Mouse (Mus musculus): Measurements from ENCODE around the gene Sart3.

Sart3 gene

GRCm38 (mm10) chr5:113765641-113766526 is 6.4 kb downstream of the Sart3 start:
- DNase-seq (ENCODE audit: low read depth, low spot score), result no peak

GRCm38 (mm10) chr5:113764426-113764825 is 7.9 kb downstream of the Sart3 start:
- no peak for DNase-seq (ENCODE audit: low read depth, low spot score)

GRCm38 (mm10) chr5:113761585-113761984 is 10.7 kb downstream of the Sart3 start:
- DNase-seq (ENCODE audit: low read depth, low spot score), result no peak

GRCm38 (mm10) chr5:113755347-113756030 is 16.8 kb downstream of the Sart3 start:
- DNase-seq (ENCODE audit: low read depth, low spot score), result no peak

- DNase-seq (ENCODE audit: low read depth, low spot score), result no peak
Observed at GRCm38 (mm10) chr5:113751521-113752157, 20.7 kb downstream of the Sart3 start.

- no peak for DNase-seq (ENCODE audit: low read depth, low spot score)
Observed at GRCm38 (mm10) chr5:113748556-113749331, 23.6 kb downstream of the Sart3 start.

GRCm38 (mm10) chr5:113747629-113748028 is 24.7 kb downstream of the Sart3 start:
- DNase-seq (ENCODE audit: low read depth, low spot score), result no peak

- no peak for DNase-seq (ENCODE audit: low read depth, low spot score)
Observed at GRCm38 (mm10) chr5:113737607-113738237, 34.6 kb downstream of the Sart3 start.

GRCm38 (mm10) chr5:113736522-113737164 is 35.7 kb downstream of the Sart3 start:
- DNase-seq (ENCODE audit: low read depth, low spot score), result peak; percentile 17

- no peak for DNase-seq (ENCODE audit: low read depth, low spot score)
Observed at GRCm38 (mm10) chr5:113736113-113736502, 36.2 kb downstream of the Sart3 start.

- DNase-seq (ENCODE audit: low read depth, low spot score), result peak; percentile 98
Observed at GRCm38 (mm10) chr5:113735345-113736112, 36.8 kb downstream of the Sart3 start, which contains the start of gene Ficd. TSS of gene Ficd (plus strand) at chr5:113735803.

GRCm38 (mm10) chr5:113735023-113735344 is 37.3 kb downstream of the Sart3 start:
- no peak for DNase-seq (ENCODE audit: low read depth, low spot score)

GRCm38 (mm10) chr5:113734376-113734775 is 37.9 kb downstream of the Sart3 start:
- DNase-seq (ENCODE audit: low read depth, low spot score), result peak; percentile 27

GRCm38 (mm10) chr5:113732182-113732581 is 40.1 kb downstream of the Sart3 start:
- peak; percentile 73 for DNase-seq (ENCODE audit: low read depth, low spot score)

- DNase-seq (ENCODE audit: low read depth, low spot score), result no peak
Observed at GRCm38 (mm10) chr5:113731174-113731573, 41.1 kb downstream of the Sart3 start.

GRCm38 (mm10) chr5:113730641-113731121 is 41.6 kb downstream of the Sart3 start:
- no peak for DNase-seq (ENCODE audit: low read depth, low spot score)

- no peak for DNase-seq (ENCODE audit: low read depth, low spot score)
Observed at GRCm38 (mm10) chr5:113728691-113729090, 43.6 kb downstream of the Sart3 start.

GRCm38 (mm10) chr5:113728011-113728410 is 44.3 kb downstream of the Sart3 start:
- no peak for DNase-seq (ENCODE audit: low read depth, low spot score)

- DNase-seq (ENCODE audit: low read depth, low spot score), result no peak
Observed at GRCm38 (mm10) chr5:113727238-113727637, 45.1 kb downstream of the Sart3 start.

- DNase-seq (ENCODE audit: low read depth, low spot score), result no peak
Observed at GRCm38 (mm10) chr5:113726618-113727017, 45.7 kb downstream of the Sart3 start.

All from CD4-positive, CD25-positive, alpha-beta regulatory T cell, adult 2 months (primary cell).